Mouse (Mus musculus): ENCODE data around the gene Dyx1c1. TPM values are rescaled to one million over a fixed set of nuclear protein-coding genes. Genes with fewer than 3 reads are reported as not detected.
A peak's percentile ranks its signal among the peaks of the same experiment; 100 is the strongest.

The Dyx1c1 gene
- 0.06 and 0.08 TPM in 2 replicates for polyA plus RNA-seq (2012; rRNA removed)

DNA sequence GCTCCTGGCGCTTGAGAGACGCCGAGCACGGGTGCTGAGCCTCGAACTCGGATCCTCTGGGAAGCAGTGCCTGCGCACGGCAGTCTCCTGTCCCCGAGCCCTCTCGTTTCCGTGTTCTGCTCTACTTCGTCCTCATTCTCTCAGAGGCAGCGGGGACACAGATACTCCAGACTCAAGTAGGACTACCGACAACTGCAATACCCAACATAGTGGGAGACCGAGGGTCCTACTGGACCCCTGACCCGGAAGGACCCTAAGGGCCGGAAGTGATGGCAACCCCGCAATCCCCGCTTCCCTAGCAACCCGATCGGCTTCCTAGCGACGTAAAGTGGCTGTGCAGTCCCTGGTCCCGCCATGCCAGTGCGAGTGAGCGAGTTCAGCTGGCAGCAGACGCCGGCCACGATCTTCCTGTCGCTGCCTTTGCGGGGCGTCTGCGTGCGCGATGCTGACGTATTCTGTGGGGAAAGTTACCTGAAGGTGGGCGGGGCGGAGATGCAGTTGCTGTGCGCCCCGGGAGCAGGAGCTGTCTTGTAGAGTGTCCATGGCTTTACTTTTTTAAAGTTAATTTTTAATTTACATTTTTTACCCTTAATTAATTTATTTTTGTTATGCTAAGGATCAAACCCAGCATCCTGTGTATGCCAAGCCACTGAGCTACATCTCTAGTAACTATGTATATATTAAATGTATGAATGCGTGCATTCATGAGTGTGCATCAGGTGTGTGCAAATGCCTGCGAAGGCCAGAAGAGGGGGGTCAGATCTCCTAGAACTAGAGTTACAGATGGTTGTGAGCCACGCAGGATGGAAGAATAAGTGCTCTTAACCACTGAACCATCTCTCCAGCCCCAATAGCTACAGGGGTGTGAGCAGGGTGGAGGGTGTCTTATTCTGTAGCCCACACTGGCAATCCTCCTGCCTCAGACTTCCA is at the start of gene Dyx1c1, which contains the start of gene Gm44503:
Gene Dyx1c1 (plus strand): TSS at position 265 of the 930 bp plus-strand sequence.
Gene Gm44503 (plus strand): TSS at position 332 of the 930 bp plus-strand sequence.
- H3K27ac ChIP-seq (ENCODE audit: insufficient read depth, low read depth, low read length): no peak within 1 kb of the TSS
- peak within 1 kb of the TSS; percentile 98 for H3K4me3 ChIP-seq (ENCODE audit: low read depth, low read length)
- H3K4me1 ChIP-seq (ENCODE audit: control insufficient read depth, insufficient read depth, insufficient read length, low read length): peaks cover 7% of the 10 kb centered on the region
- H3K27me3 ChIP-seq (ENCODE audit: control insufficient read depth, insufficient read depth, low read length): no peaks in the 10 kb centered on the region
- no peak for TF ChIP-seq CTCF (IDR thresholded peaks at IDR 0.05; ENCODE audit: extremely low read depth, insufficient read length, insufficient replicate concordance, low read depth, low read length)
- TF ChIP-seq POLR2A (IDR thresholded peaks at IDR 0.05; ENCODE audit: low read depth, low read length): peak; percentile 32; the same call in 1 of the 2 replicates
- no peaks in the 10 kb centered on the region for H3K36me3 ChIP-seq (ENCODE audit: control insufficient read depth, insufficient read depth, low read length)
- WGBS: 1% methylated on average over 43 of the region's 43 CpGs

GRCm38 (mm10) chr9:72911381-72911780 is 47.2 kb upstream of the Dyx1c1 start:
- H3K4me3 ChIP-seq (ENCODE audit: low read depth, low read length): no peak overlapping the region
- H3K36me3 ChIP-seq (ENCODE audit: control insufficient read depth, insufficient read depth, low read length): no peaks in the 10 kb centered on the region
- no peaks in the 10 kb centered on the region for H3K27me3 ChIP-seq (ENCODE audit: control insufficient read depth, insufficient read depth, low read length)
- H3K4me1 ChIP-seq (ENCODE audit: control insufficient read depth, insufficient read depth, insufficient read length, low read length): no peaks in the 10 kb centered on the region
- TF ChIP-seq CTCF (IDR thresholded peaks at IDR 0.05; ENCODE audit: extremely low read depth, insufficient read length, insufficient replicate concordance, low read depth, low read length) (no peak), POLR2A (IDR thresholded peaks at IDR 0.05; ENCODE audit: low read depth, low read length) (no peak)
- H3K27ac ChIP-seq (ENCODE audit: insufficient read depth, low read depth, low read length): no peak overlapping the region
- WGBS: 87% methylated on average over 2 of the region's 2 CpGs

- WGBS: 55% methylated on average over 6 of the region's 6 CpGs
- TF ChIP-seq POLR2A (IDR thresholded peaks at IDR 0.05; ENCODE audit: low read depth, low read length) (no peak), CTCF (IDR thresholded peaks at IDR 0.05; ENCODE audit: extremely low read depth, insufficient read length, insufficient replicate concordance, low read depth, low read length) (no peak)
- H3K27me3 ChIP-seq (ENCODE audit: control insufficient read depth, insufficient read depth, low read length): no peaks in the 10 kb centered on the region
- no peaks in the 10 kb centered on the region for H3K4me1 ChIP-seq (ENCODE audit: control insufficient read depth, insufficient read depth, insufficient read length, low read length)
- no peak overlapping the region for H3K4me3 ChIP-seq (ENCODE audit: low read depth, low read length)
- H3K27ac ChIP-seq (ENCODE audit: insufficient read depth, low read depth, low read length): no peak overlapping the region
- H3K36me3 ChIP-seq (ENCODE audit: control insufficient read depth, insufficient read depth, low read length): no peaks in the 10 kb centered on the region
Measured at GRCm38 (mm10) chr9:72913551-72913950, 45.0 kb upstream of the Dyx1c1 start.

DNA sequence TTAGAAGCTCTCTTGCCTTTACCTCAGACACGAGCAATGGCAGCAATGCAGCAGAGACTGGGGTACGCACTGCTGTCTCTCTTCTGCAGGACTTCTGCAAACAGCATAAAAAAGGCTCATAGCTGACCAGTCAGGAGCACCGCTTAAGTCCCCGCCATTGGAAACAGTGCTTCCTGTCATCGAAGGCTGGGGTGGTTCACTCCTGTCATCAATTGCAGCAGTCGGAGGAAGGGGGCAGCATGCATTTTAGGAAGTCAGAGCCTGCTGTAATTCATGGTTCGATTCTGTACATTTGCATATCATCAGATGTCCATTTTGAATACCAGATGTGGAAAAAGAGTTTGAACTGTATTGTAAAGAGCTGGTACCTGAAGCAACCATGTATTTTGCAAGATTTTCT is 42.9 kb upstream of the Dyx1c1 start:
- Histone ChIP-seq H3K27ac (ENCODE audit: insufficient read depth, low read depth, low read length) (no peak overlapping the region), H3K36me3 (ENCODE audit: control insufficient read depth, insufficient read depth, low read length) (no peaks in the 10 kb centered on the region), H3K4me3 (ENCODE audit: low read depth, low read length) (no peak overlapping the region), H3K4me1 (ENCODE audit: control insufficient read depth, insufficient read depth, insufficient read length, low read length) (no peaks in the 10 kb centered on the region), H3K27me3 (ENCODE audit: control insufficient read depth, insufficient read depth, low read length) (no peaks in the 10 kb centered on the region)
- 71% methylated on average over 7 of the region's 7 CpGs for WGBS
- TF ChIP-seq CTCF (IDR thresholded peaks at IDR 0.05; ENCODE audit: extremely low read depth, insufficient read length, insufficient replicate concordance, low read depth, low read length) (no peak), POLR2A (IDR thresholded peaks at IDR 0.05; ENCODE audit: low read depth, low read length) (no peak)

- no peak overlapping the region for H3K27ac ChIP-seq (ENCODE audit: insufficient read depth, low read depth, low read length)
- no peaks in the 10 kb centered on the region for H3K36me3 ChIP-seq (ENCODE audit: control insufficient read depth, insufficient read depth, low read length)
- H3K4me1 ChIP-seq (ENCODE audit: control insufficient read depth, insufficient read depth, insufficient read length, low read length): no peaks in the 10 kb centered on the region
- WGBS: 72% methylated on average over 3 of the region's 3 CpGs
- H3K27me3 ChIP-seq (ENCODE audit: control insufficient read depth, insufficient read depth, low read length): peaks cover 22% of the 10 kb centered on the region
- H3K4me3 ChIP-seq (ENCODE audit: low read depth, low read length): no peak overlapping the region
- TF ChIP-seq CTCF (IDR thresholded peaks at IDR 0.05; ENCODE audit: extremely low read depth, insufficient read length, insufficient replicate concordance, low read depth, low read length) (no peak), POLR2A (IDR thresholded peaks at IDR 0.05; ENCODE audit: low read depth, low read length) (no peak)
Measured at GRCm38 (mm10) chr9:72923068-72923467, 35.5 kb upstream of the Dyx1c1 start.

DNA sequence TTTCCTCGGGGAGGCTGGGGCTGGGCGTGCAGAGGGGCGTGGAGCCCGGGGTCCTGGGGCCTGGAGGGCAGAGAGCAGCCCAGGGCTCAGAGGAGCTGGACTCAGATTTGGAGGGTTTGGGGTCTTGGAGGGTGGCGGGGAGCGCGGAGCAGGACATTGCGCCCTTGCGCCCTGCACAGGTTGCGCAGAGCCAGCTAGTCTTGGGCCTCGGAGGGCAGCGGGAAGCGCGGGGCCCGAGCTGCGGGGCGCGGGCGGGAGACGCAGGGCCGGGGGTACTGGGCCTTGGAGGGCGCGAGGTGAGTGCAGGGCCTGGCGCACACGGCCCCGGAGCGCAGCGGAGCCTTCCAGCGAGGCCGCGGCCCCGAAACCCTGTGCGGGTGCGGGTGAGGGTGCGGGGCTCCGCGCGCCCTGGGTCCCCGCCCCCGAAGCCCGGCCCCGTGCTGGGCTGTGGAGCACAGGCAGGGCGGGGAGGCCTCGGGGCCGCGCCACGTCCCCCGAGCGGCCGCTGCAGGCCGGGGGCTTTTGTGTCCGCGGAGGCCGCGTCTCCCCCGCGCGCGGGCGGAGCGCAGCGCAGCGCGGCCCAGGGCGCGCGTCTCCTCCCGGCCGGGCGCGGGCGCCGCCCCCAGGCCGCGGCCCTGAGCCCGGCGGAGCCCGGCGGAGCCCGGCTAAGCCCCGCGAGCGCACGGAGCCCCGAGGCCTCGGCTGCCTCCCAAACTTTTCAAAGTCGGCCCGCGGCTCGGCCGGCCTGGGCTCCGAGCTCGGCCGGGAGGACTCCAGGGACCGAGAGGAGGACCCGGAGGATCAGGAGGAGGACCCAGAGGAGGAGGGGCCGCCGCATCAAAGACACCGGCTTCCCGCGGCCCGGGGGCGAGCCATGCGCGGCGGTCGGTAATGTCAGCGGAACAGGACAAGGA is 33.3 kb upstream of the Dyx1c1 start, which contains the start of gene Pygo1:
Gene Pygo1 (plus strand): TSS at position 625 of the 914 bp plus-strand sequence.
- TF ChIP-seq CTCF (IDR thresholded peaks at IDR 0.05; ENCODE audit: extremely low read depth, insufficient read length, insufficient replicate concordance, low read depth, low read length) (no peak), POLR2A (IDR thresholded peaks at IDR 0.05; ENCODE audit: low read depth, low read length) (no peak)
- 2% methylated on average over 99 of the region's 108 CpGs for WGBS
- Histone ChIP-seq H3K4me1 (ENCODE audit: control insufficient read depth, insufficient read depth, insufficient read length, low read length) (no peaks in the 10 kb centered on the region), H3K27ac (ENCODE audit: insufficient read depth, low read depth, low read length) (no peak within 1 kb of the TSS), H3K27me3 (ENCODE audit: control insufficient read depth, insufficient read depth, low read length) (peaks cover 22% of the 10 kb centered on the region), H3K4me3 (ENCODE audit: low read depth, low read length) (peak within 1 kb of the TSS; percentile 66), H3K36me3 (ENCODE audit: control insufficient read depth, insufficient read depth, low read length) (no peaks in the 10 kb centered on the region)
